Mouse (Mus musculus): ENCODE measurements around the gene Selenos.

Selenos gene

DNA sequence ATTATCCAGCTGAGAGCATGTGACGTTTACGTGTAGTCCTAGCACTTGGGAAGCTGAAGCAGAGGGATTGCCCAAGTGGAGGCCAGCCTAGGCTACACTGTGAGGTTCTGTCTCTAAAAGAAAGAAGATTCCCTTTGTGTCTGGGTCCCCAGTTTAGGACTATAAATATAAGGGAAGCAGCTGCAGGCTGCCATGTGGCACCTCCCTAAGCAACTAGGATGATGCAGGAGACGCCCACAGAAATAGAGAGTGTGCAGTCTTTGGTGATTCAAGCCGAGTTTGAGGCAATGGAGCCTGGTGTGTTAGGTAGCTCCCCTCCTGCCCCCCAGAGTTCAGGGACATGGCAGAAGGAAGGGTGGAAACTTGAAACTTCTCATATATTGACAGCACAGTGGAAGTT lies 8.2 kb downstream of the Selenos start:
- DNase-seq = no peak

DNA sequence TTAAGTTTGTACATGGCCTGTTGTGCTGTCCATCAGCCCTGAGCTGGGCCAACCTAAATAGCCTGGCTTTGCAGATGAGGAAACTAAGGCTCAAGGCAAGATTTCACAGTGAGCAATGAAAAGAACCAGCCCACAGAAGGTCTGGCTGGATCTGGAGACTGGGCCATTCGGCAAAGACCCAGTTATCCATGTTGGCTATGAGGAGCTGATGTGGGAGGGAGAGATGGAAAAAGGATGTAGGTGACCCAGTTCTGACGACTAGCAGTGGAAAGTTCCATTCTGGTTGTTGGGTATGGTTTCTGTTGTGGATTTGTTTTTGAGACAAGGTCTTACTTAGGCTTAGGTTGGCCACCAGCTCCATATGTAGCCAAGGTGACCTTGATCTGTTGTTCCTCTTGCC lies 8.6 kb downstream of the Selenos start:
- no peak for DNase-seq

DNA sequence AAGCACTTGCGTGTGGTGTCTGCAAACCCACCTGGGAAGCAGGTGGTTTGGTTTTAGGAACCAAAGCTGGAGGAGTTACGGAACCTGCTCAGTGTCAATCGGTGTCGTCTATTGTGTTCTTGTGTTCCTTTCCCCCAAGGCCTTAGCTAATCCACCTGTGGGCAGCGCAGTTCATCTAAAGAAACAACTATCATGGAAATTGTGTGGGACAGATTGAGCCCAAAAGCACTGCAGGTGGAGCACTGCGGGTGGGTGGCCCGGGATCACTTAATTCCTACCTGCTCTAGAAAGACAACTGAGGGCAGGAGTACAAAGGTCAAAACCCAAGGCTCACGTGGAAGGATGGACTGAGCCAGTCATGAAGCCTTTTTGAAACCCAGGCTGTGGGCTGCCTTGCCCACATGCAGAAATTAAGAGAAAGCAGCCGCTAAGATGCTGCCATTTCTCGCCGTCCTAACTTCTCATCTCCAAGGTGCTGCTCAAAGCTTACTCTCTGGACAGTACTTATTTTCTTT lies 11.3 kb downstream of the Selenos start:
- DNase-seq = no peak

DNA sequence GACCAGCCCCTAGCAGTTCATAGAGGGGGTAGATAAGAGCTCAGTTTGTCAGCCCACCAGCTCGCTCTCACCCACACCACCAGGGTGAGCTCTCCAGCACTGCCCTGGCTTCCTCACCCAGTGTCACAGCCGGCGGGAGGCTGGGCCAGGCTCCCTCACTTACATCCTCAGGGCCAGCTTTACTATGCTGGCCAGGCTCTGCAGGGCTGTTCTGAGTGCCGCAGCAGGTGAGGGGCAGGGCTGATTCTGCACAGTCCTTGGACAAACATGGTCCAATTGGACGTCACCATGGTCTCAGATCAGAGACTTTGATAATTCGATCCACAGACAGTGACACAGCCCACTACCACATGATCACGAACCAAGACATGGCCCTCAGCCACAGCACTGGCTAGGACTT lies 12.1 kb downstream of the Selenos start:
- no peak for DNase-seq

DNA sequence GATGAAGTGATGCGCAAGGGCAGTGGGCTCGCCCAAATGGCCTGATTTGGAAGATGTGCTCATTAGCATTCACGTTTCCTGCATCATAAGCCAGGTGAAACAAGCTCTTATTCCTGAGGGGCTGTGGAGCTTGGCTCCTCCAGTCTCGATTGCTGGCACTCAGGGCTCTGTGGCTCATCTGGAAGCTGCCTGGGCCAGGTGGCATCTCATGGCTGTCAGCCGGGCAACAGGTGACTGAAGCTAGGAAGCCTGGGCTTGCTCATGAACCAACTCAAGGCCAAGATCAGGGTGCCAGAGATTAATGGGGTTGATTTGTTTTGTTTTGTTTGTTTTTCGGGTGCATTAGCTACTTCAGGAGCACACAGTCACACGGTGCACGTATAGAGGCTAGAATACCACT lies 13.2 kb downstream of the Selenos start:
- no peak for DNase-seq

DNA sequence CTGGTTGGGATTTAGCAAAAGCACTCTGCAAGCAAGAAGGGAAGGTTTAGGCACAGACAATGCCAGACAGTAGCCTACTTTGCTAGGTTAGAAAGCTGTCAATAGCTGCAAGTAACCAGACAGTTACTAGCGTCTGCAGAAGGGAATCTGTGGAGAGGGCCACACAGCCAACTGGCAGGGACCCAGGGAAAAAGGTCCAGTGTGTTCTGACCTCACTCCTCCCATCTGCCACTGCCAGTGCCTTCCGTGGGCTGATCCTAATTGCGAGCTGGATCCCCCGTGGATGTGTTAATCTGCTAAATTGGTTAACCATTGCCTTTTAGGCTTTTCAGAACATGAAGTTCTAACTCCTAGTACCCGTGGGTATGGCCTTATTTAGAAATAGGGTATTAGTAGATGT lies 14.7 kb downstream of the Selenos start:
- no peak for DNase-seq

DNA sequence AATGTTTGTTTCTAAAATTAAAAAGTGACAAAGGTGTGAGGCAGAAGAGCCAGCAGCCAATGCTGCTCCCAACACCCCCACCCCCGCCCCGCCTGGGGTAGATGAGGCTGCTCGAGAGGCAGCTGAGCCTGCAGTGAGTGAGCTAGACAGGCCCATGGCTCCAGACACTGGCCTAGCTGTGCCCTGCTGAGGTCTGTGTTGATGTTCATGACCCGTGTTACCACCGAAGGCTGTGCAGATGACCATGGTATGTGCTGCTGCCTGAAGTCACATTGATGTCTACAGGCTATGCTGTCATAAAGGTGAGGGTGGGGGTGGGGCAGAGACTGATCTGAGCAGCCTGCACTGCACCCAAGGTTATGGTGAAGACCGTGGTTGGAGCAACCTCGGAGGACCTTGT lies 19.4 kb downstream of the Selenos start:
- DNase-seq = no peak

DNA sequence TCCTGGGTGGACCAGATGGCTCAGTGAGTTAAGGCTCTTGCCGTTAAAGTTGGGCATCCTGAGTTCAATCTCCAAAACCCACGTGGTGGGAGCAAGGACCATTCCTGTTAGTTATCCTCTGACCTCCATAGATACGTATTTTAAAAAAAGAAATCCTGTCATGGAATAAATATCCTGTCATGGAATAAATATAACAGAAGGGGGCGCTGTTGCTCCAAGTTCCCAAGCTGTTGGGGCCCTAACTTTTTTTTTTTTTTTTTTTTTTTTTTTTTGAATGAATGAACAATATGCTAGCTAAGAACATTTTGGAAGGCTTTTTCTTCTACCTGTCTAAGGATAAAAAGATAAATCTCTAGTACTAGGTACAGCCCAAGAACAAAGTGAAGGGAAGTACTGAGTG lies 22.4 kb downstream of the Selenos start:
- DNase-seq = peak; percentile 46

DNA sequence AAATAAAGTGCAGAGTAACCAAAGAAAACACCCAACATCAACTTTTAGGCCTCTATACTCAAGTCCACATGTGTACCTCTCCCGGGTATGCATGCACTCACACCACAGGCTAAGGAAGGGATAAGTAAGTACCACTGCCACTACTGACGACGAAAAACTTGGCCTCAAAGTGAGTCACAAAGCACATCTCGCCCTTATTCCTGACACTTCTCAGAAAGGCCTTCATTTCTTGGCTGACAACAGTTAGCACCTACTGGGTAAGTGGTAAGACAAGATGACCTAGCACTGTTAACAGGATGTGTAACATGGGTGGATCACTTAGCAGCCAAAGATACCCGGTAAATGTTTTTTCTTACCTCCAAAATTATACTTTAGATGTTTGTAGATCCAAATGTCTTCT lies 25.1 kb downstream of the Selenos start:
- no peak for DNase-seq

DNA sequence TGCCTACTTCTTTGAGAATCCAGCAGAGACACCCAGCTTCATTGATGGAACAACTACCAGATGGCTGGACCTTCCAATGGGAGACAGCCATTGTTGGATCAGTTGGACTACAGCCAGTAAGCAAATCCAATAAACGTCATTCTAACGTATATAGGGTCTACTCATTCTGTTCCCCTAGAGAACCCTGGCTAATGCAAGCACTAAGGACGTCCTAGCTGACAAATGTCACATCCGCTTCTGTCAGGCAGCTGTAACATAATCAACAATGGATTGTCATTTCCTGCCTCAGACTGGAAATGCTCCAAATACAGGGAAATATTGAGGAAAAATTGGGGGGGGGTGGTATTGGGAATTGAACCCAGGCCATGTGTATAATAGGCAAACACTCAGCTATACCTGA lies 26.3 kb downstream of the Selenos start:
- DNase-seq = no peak

DNA sequence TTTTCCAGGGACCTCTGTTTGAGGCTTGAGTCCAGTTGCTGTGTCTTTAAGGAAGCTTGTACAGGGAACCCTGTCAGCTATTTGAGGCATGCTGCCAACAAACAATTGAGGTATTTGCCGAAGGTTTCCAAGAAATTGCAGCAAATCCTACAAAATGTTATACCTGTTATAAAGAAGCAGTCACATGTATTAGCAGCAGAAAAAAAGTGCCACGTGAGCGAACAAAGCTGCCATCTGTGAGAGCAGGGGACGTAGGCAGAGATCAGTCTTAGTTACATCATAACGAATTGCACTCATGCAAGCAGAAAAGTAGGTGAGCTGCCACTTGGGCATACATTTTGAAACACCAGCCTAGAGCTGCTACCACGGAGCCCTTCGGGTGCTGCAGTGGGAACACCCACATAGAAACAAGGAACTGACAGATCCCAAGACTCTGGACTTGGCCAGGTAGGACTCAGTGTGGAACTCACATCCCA lies 27.2 kb downstream of the Selenos start:
- no peak for DNase-seq

DNA sequence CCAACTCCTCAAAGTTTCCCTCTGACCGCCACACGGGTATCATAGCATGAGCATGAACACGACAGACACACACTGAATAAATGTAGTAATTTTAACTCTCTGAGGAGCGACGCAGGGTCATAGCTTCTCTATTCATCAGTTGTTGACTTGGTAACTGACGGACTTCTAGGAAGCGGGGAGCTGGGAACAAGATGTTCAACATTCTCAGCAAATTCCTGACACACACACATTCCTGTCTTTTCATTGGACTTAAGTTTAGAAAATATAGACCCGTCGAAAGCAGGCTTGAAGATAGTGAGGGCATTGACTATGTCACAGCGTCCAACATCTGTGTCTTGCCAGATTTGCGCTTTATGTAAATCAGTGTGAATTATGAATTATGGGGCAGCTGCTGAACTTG lies 27.8 kb downstream of the Selenos start:
- DNase-seq = no peak

DNA sequence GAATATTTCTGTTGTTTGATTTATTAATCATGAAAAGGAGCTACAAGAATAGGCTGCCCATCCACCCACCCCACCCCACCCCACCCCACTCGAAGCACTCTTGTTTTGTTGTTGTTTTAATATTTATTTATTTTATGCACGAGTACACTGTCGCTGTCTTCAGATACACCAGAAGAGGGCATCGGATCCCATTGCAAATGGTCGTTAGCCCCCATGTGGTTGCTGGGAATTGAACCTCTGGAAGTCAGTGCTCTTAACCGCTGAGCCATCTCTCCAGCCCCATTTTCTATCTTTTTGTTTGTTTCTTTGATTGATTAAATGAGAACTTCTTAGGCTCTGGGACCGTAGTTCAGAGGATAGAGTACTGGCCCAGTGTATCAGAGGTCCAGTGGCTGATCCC lies 28.5 kb downstream of the Selenos start:
- peak; percentile 41 for DNase-seq

DNA sequence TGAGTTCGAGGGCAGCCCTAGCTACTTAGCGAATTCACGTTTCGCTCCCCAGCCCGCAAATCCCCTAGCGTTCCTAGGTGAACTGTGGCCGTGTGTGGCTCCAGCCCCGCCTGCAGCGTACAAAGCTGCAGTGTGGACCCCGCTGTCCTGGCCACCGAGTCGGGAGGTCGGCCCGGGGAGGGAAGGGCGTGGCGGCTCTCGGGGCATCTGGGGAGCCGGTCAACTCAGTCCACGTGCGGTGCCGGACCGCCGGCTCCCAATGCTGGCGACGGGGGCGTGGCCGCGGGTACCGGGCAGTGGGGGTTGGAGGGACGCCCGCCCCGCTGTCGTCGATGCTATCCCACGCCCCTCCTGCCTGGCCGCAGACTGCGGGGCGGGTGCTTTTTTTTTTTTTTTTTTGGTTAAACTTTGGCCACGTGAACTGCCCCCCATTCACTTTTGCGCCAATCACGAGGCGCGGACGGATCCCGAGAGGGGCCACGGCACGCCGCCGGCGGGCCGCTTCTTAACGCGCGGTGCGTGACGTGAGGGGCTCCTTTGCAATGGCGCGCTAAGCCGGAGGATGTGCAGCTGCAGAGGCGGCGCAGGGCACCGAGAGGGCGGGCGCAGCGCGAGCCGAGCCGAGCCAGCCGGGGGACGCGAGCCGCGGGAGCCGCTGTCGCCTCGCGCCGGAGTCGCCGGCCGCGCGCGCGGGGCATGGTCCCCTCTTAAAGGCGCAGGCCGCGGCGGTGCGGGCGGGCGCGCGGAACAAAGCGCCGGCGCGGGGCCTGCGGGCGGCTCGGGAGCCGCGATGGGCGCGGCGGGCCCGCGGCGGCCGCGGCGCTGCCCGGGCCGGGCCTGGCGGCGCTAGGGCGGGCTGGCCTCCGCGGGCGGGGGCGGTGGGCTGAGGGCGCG lies 29.8 kb downstream of the Selenos start, which contains the start of gene Chsy1:
Gene Chsy1 (plus strand): TSS at position 555 of the 894 bp plus-strand sequence.
- peak; percentile 93 for DNase-seq

DNA sequence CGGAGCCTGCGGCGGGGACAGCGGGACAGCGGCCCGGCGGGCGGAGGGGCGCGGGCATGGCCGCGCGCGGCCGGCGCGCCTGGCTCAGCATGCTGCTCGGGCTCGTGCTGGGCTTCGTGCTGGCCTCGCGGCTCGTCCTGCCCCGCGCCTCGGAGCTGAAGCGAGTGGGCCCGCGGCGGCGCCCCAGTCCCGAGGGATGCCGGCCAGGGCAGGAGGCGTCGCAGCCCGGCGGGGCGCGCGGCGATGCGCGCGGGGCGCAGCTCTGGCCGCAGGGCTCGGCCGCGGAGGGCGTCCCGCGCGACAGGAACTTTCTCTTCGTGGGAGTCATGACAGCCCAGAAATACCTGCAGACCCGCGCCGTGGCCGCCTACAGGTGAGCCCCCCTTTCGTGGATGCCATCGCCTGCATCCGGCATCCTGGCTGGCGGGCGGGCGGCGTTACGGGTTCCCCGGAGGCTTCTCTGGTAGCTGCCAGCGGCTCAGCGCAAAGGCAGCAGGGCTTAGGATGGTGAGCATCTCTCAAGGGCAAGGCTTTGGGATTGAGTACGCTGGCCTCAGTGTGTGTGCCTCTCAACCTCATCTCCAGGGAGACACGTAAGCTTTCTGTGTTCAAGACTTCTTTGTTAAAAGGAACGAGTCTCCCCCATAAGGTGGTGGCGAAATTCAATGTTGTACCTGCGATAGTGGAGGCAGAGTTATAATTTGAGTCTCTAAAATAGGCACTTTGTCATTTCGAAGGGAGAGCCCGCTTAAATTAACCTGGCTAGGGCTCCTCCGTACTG lies 30.6 kb downstream of the Selenos start:
- DNase-seq = peak; percentile 74

DNA sequence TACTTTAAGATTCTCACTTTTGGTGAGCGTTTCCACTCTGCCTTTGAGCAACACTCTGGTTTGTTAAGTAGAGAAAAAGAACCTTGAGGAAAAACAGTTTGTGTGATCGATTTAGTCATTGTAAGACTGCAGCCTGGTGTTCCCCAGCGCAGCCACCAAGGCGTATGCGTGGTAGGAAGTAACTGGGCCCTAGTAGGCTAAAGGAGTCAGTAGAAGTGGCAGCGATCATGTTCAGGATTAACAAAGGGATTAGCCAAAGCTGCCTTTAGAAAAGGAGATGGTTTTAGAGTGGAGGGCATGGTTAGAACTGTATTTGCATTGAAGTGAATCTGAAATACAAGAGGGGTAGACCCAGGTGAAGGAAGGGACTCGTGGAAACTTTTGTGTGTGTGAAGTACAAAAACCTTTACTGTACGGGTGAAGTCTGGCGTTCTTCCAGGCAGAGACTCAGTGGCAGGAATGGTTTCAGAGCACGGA lies 31.2 kb downstream of the Selenos start:
- peak; percentile 16 for DNase-seq

DNA sequence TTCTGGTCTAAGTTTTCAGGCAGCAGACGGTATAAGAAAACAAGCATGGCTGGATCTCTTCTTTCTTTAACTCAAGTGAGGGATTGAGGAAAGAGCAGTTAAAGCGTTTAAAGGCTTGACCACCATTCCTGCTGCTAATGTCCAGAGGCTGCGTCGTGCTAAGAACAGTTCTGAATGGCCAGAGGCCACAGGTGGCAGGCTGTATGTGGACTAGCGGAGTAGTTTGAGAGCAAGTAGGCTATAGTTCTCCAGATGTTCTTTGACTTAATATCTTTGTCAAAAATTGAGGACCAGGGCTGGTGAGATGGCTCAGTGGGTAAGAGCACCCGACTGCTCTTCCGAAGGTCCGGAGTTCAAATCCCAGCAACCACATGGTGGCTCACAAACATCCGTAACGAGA lies 31.8 kb downstream of the Selenos start:
- DNase-seq = no peak

DNA sequence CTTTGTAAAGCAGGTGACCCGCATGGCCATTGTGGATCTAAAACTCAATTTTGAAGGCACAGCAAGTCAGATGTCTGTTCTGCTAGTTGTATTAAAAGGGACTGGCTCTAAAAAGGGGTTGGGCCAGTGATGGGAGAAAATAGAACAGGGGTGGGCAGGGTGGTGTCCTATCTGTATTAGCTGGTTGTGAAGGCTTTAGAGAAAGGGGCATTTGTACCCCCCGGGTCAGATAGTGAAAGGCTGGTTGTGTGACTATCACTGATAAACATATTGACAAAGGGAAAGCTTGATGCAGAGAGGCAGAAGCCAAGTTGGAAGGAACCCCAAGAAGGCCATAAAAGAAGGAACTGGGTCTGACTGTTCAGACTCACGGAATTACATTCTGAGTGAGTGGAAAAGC lies 34.1 kb downstream of the Selenos start:
- no peak for DNase-seq

DNA sequence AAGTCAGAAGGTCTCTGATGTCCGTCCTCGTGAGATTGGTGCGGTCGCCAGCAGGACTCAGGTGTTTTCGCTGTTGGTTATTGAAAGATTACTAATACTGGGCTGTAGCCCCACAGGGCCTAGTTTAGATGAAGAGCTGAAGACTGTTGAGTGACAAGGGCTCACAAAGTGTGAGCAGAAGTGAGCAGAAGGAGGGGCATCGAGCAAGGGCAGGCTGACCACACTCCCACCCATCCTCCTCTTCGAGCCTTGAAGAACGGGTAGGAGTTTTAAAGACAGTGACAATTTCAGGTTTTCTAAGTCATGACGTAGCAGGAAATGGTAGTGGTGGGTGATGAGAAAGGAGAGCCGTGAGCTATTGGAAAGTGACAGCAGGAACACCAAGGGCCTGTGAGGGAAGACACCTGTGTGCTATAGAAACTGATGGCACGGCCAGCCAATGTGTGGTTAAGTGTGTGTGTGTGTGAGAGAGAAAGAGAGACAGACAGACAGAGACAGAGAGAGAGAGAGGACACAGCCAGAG lies 36.4 kb downstream of the Selenos start:
- peak; percentile 17 for DNase-seq

DNA sequence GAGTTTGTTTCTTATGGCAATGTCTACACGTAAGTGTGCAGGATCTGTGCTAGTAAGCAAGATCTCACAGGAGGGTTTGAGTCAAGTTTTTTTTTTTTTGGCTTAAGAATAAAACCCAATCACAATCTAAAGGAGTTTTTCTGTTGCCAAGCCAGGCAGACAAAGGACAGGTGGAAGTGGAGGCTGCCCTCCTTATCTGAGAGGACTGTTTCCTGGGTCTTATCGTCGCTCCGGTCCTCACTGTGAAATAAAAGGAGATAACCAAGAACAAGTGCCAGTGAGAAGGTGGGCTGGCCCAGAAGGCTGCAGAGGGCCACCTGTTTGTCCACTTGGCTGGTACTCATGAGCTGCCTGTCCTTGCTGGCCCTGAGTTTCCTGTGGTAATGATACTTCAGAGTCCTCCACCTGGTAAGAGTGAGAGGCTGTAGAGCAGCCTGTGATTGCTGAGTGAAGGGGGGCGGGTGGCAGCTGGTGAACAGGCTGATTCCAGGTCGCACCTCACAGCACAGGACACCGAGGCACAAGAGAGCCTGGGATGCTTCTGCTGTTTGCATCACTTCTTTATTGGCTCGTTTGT lies 37.5 kb downstream of the Selenos start:
- DNase-seq = peak; percentile 26

DNA sequence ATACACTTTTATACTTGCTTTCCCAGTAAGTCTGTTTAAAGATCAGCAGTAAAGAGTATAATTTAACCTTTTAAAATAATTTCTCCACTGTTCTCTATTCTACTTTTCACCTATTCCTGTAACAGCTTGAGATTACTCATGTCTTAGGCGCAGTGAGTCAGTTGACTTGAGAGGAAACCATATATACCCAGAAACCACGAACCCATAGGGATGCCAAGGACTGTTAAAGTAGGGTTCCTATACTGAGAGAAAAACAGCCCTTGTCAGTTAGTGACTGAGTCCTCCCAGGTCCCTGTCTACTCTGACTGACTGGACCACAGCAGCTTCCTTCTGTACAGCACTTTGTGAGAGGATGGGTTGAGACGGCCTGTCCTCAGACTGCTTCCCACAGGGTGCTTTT lies 38.6 kb downstream of the Selenos start:
- DNase-seq = no peak

DNA sequence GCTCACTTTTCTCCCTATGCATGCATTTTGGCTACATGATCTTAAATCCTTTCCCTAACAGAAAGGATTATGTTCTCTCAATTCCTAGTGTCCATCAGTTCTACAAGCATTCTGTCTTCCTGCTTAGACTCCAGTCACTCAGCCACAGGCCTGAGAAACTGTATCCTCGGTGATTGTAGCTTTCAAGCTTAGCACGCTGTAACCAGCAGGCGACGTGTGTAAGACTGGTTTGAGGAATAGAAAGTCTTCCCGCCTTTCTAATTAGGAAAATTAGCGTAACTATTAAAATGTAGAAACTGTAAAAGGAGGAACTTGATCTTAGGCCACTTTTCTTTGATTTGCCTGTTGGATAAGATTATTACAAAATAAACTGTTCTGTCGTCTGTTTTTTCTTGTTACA lies 39.3 kb downstream of the Selenos start:
- DNase-seq = no peak

DNA sequence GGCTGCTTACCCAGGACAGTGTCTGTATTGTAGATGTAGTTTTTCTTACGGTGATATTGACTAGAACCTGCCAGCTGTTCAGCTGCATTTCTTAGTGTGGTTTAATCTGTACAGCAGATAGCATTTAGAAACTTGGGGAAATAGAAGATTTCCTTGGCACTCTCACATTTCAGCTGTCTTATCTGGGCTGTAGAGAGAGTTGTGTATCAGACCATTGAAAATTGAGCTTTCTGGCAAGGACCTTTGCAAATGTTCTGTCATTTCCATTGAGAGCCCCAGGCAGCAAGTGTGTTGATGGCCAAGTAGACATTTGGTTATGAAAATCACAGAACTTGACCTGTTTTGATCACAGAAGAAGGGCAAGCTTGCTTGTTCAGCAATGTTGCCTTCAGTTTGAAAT lies 40.7 kb downstream of the Selenos start:
- no peak for DNase-seq

All from thymus, postnatal 14 days (tissue).